Mouse (Mus musculus): ENCODE data around the gene Gm20441. TPM values are rescaled to one million over a fixed set of nuclear protein-coding genes. Genes with fewer than 3 reads are reported as not detected.

Gene Gm20441
- not detected in 2 replicates for polyA plus RNA-seq (2015; fragmentation: Nextera tagmentation; extraction: Ambion mirVana)

DNA sequence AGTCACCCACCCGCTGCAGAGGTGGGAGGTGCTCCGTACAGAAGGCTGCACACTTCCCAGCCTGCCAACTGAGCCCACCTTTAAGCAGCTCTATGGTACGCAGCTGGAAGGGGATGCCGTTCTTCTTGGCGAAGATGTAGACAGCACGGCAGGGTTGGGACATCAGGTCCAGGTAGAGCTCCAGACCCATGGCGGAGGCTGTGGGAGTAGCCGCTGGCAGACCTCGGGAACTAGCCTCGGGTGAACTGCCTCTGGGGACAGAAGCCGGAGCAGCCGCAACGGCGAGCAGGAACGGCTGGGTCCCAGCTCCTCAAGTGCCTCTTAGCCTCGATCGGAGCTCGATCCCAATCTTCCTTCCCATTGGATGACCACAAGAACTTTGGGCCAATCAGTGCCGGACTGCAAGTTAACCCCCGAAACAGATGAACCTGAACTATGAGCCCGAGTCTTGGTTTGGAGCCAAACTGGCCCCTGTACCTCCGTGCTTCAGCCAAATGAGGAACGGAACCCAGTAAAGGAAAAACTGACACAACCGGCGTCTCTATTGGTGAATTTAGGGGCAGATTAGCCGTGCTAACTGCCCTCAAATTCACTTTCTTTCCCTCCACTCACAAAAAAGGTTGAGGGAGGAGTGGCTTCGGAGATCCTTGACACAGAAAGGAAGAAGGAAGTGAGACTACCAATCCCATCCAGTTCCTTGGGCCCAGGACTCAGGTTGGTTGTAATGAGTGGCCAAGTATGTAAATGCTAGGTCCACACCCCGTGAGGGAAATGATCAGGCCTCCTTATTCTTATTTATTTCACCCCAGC is at the start of gene Gm20441, which contains the start of gene Gstt3:
Gm20441 (minus strand) TSS at position 186 of the 810 bp plus-strand sequence.
Gstt3 (minus strand) TSS at position 646 of the 810 bp plus-strand sequence.
- Histone ChIP-seq H3K27ac (replicated peaks) (no peak within 1 kb of the TSS), H3K36me3 (no peaks in the 10 kb centered on the region), H3K9me3 (0 out of 2 replicates have a peak, but pooled peaks cover 3% of the 10 kb centered on the region), H3K27me3 (peaks cover 22% of the 10 kb centered on the region), H3K4me2 (replicated peaks) (peak within 1 kb of the TSS; percentile 48), H3K9ac (replicated peaks) (0 out of 2 replicates have a peak within 1 kb of the TSS, but pooled peaks have one; percentile 29), H3K4me1 (peaks cover 9% of the 10 kb centered on the region), H3K4me3 (peak within 1 kb of the TSS; percentile 30)
- 2% methylated on average over 28 of the region's 28 CpGs for WGBS
- no peak for ATAC-seq (replicated peaks)

DNA sequence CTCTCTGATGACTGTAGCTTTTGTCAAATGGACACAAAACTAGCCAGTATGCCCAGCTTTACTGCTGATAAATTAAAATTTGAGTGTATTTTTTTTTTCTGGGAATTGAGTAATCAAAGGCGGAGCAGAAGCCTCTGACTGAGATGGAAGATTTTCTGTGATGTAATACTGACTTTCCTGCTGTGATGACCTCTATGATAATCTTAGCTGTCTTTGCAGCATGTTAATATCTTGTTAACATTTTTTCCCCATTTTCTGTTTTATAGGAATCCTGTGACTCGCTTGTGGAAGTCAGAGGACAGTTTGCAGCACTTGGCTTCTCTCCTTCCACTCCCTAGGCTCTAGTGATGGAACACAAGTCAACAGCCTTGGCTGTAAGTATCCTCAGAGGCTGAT is 49.5 kb upstream of the Gm20441 start:
- peaks cover 26% of the 10 kb centered on the region for H3K4me1 ChIP-seq
- H3K4me2 ChIP-seq (replicated peaks), result no peak overlapping the region
- H3K36me3 ChIP-seq, result no peaks in the 10 kb centered on the region
- no peak for ATAC-seq (replicated peaks)
- no peaks in the 10 kb centered on the region for H3K9me3 ChIP-seq
- H3K27ac ChIP-seq (replicated peaks), result no peak overlapping the region
- WGBS, result 87% methylated on average over 2 of the region's 2 CpGs
- peaks cover 20% of the 10 kb centered on the region for H3K27me3 ChIP-seq
- H3K9ac ChIP-seq (replicated peaks), result no peak overlapping the region
- no peak overlapping the region for H3K4me3 ChIP-seq

DNA sequence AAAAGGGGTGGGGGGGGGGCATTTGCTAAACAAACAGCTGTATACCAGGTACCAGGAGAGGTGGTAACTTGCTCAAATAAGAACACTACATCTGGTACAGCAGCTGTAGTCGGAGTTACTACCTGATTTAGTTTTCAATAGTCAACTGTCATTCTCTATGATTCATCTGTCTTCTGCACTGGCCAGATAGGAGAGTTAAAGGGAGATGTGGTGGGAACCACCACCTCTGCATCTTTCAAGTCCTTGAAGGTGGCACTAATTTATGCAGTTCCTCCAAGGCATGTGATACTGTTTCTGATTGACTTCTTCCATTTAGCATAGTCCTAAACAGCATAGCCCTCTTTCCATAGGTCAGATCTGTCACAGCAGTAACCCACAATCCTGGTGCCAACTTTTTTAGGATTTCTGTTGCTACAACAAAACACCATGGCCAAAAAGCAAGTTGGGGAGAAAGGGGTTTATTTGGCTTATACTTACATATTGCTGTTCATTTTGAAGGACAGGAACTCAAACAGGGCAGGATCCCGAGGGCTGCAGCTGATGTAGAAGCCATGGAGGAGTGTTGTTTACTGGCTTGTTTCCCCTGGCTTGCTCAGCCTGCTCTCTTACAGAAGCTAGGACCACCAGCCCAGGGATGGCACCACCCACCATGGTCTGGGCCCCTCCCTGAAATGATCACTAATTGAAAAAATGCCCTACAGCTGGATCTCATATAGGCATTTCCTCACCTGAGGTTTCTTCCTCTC is 48.9 kb upstream of the Gm20441 start:
- 92% methylated on average over 2 of the region's 2 CpGs for WGBS

DNA sequence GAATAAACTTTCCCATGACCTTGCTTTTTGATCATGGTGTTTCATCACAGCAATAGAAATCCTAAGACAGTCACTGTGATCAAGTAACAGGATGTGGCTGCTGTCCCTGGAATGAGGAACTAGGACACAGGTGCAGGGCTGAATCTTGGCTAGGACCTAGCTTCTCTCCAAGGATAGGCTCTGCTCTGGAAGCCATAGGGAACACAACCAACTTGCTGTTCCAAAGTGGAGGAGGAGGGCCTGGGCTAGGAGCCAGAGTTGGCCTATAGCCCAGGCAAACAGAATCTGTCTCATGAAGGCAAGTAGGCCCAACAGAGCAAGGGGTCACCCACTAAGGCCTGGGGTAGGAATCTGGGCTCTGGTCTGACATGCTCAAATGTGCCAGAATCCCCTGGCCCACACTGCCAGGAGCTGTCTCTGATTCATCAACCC is 47.8 kb upstream of the Gm20441 start:
- no peaks in the 10 kb centered on the region for H3K36me3 ChIP-seq
- ATAC-seq (replicated peaks), result peak; percentile 78
- H3K4me1 ChIP-seq, result peaks cover 11% of the 10 kb centered on the region; the same call in 1 of the 2 replicates
- no peaks in the 10 kb centered on the region for H3K9me3 ChIP-seq
- no peak overlapping the region for H3K27ac ChIP-seq (replicated peaks)
- no peak overlapping the region for H3K4me3 ChIP-seq
- no peak overlapping the region for H3K4me2 ChIP-seq (replicated peaks)
- H3K9ac ChIP-seq (replicated peaks), result no peak overlapping the region
- peaks cover 8% of the 10 kb centered on the region; the same call in 1 of the 2 replicates for H3K27me3 ChIP-seq

More for the DNA sequence above, 48.9 kb upstream of the Gm20441 start:
- Histone ChIP-seq H3K27ac (replicated peaks) (no peak overlapping the region), H3K9ac (replicated peaks) (no peak overlapping the region), H3K4me1 (peaks cover 23% of the 10 kb centered on the region), H3K36me3 (no peaks in the 10 kb centered on the region), H3K27me3 (peaks cover 20% of the 10 kb centered on the region), H3K9me3 (no peaks in the 10 kb centered on the region), H3K4me3 (no peak overlapping the region), H3K4me2 (replicated peaks) (no peak overlapping the region)
- no peak for ATAC-seq (replicated peaks)

DNA sequence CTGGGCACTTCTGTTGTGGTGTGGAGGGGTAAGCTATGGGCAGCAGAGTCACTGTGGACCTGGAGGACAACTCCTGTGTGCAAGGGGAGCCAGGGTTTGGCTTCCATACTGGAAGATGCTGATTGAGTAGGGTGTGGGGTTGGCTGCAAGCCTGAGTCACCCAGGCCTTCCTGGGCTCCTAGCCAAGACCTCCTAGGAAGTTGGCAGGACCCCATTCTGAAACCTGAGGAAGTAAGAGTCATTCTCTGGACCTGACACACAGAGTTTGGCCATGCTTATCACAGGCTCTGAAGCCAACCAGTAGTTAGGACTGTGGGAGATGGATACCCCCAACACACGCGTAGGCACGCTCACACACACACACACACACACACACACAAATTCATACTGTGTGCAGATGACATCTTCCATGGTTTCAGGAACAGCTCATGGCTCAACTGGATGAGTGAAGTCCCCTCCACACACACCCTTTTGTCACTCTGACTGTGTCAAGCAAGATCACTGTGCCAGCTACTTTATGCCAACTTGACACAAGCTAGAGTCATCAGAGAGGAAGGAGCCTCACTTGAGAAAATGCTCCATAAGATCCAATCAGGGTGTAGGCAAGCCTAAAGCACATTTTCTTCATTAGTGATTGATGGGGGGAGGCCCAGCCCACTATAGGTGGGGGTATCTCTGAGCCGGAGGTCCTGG is 47.1 kb upstream of the Gm20441 start:
- Histone ChIP-seq H3K9me3 (no peaks in the 10 kb centered on the region), H3K36me3 (no peaks in the 10 kb centered on the region), H3K9ac (replicated peaks) (no peak overlapping the region), H3K4me2 (replicated peaks) (no peak overlapping the region), H3K4me3 (no peak overlapping the region), H3K4me1 (peaks cover 10% of the 10 kb centered on the region; the same call in 1 of the 2 replicates), H3K27ac (replicated peaks) (no peak overlapping the region), H3K27me3 (0 out of 2 replicates have a peak, but pooled peaks cover 3% of the 10 kb centered on the region)
- ATAC-seq (replicated peaks), result 0 out of 2 replicates have a peak, but pooled peaks have one; percentile 35
- WGBS, result 85% methylated on average over 4 of the region's 4 CpGs

DNA sequence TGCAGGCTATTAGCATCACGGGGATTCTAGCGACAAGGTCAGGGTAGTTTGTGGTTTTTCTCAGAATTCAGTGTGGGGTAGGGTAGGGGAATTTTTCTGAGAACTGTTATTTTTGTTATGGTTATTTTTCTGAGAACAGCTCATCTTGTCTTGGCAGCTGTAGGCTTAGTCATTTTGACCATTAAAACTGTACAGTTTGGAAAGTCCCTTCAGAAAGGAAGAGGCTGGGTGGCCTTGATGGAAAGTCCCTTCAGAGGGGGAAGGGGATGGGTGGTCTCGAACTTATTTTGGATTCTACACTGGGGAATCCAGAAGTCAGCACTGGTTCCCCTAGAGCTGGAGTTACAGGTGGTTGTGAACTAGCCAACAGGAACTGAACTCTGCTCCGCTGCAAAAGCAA is 43.8 kb upstream of the Gm20441 start:
- 85% methylated on average over 4 of the region's 4 CpGs for WGBS
- no peak overlapping the region for H3K27ac ChIP-seq (replicated peaks)
- no peak overlapping the region for H3K4me2 ChIP-seq (replicated peaks)
- H3K4me1 ChIP-seq, result peaks cover 10% of the 10 kb centered on the region; the same call in 1 of the 2 replicates
- no peak overlapping the region for H3K4me3 ChIP-seq
- H3K36me3 ChIP-seq, result no peaks in the 10 kb centered on the region
- no peak for ATAC-seq (replicated peaks)
- no peak overlapping the region for H3K9ac ChIP-seq (replicated peaks)
- H3K27me3 ChIP-seq, result no peaks in the 10 kb centered on the region
- H3K9me3 ChIP-seq, result no peaks in the 10 kb centered on the region

DNA sequence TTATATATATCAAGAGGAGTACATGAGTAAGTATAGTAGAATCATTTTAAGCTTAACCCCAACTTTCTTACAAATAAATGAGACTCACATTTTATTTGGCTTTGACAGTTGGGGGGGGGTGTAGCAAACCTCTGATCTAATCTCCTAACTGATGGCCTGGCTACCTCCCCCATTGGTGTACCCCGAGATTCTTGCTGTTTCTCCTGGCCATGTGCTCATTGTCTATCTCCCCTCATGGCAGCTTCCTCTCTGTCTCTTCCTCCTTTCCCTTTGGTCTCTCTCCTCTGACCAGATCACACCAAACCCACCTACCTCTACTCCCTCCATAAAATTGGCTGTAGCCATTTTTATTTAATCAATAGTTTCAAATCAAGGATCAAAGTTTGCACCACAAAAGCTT is 43.0 kb upstream of the Gm20441 start:
- Histone ChIP-seq H3K36me3 (no peaks in the 10 kb centered on the region), H3K4me3 (no peak overlapping the region), H3K4me1 (peaks cover 10% of the 10 kb centered on the region; the same call in 1 of the 2 replicates), H3K9ac (replicated peaks) (no peak overlapping the region), H3K27ac (replicated peaks) (no peak overlapping the region), H3K9me3 (no peaks in the 10 kb centered on the region), H3K4me2 (replicated peaks) (no peak overlapping the region), H3K27me3 (no peaks in the 10 kb centered on the region)
- WGBS, result 80% methylated on average over 1 of the region's 1 CpGs
- no peak for ATAC-seq (replicated peaks)

DNA sequence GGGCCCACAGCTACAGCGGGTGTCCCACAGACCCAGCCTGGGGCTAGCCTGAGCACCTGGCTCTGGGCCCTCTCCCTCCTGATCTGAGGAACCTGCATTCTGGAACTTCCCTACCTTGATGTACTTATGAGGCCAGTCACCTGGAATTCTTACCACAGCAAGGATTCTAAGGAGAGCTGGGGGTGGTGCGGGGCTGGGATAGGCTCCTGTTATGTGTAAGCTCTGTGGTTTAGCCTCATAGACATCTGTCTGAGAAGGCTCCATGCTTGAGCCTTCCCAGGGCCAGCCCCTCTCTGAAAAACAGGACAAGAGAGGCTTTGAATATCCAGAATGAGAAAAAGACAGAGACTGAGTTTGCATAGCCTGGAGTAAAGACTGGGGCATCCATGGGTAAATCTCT is 41.7 kb upstream of the Gm20441 start, which contains the start of gene Gstt4:
Gstt4 (minus strand) TSS at position 101 of the 400 bp plus-strand sequence.
- Histone ChIP-seq H3K9me3 (no peaks in the 10 kb centered on the region), H3K36me3 (no peaks in the 10 kb centered on the region), H3K4me1 (0 out of 2 replicates have a peak, but pooled peaks cover 2% of the 10 kb centered on the region), H3K27ac (replicated peaks) (no peak within 1 kb of the TSS), H3K4me2 (replicated peaks) (no peak within 1 kb of the TSS), H3K27me3 (no peaks in the 10 kb centered on the region), H3K9ac (replicated peaks) (no peak within 1 kb of the TSS), H3K4me3 (no peak within 1 kb of the TSS)
- no peak for ATAC-seq (replicated peaks)
- WGBS, result 95% methylated on average over 2 of the region's 2 CpGs

DNA sequence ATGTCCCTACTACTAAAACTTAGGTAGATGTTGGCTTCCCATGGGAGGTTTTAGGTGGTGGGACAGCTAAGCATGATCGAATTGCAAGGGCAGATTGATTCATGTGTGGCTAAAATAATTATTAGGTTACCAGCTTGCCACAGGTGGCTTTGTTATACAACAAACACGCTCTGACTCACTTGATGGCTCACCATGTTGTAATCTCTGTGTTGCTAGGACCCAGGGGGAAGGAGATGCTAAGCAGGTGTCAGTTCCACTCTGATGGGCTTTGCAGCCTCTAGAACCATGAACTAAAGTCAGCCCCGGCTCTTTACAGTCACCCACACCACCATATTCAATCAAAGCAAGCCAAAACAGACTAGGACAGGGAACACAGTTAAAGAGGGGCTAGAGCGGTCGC is 39.1 kb upstream of the Gm20441 start:
- WGBS, result 90% methylated on average over 5 of the region's 5 CpGs
- no peak for ATAC-seq (replicated peaks)
- H3K36me3 ChIP-seq, result no peaks in the 10 kb centered on the region

DNA sequence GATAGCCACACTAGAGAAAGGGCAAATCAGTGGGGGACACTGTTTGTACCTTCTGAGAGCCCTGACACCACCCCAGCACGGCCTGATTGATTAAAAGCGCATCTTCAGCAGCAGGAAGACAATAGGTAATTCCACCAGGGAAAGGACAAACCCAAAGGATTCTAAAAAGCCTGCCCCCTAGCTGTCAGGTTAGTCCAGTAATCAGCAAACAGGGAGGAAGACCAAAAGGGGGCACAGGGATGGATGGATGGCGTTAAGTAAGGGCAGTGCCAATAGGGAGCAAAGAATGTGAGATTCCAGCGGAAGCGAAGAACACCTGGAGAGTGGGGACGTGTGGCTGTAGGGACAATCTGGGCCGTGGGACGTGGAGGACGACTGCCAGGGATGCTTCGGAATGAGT is 37.9 kb upstream of the Gm20441 start:
- no peaks in the 10 kb centered on the region for H3K36me3 ChIP-seq
- H3K4me2 ChIP-seq (replicated peaks), result no peak overlapping the region
- H3K4me1 ChIP-seq, result no peaks in the 10 kb centered on the region
- H3K4me3 ChIP-seq, result no peak overlapping the region
- 69% methylated on average over 10 of the region's 10 CpGs for WGBS
- no peak overlapping the region for H3K9ac ChIP-seq (replicated peaks)
- no peaks in the 10 kb centered on the region for H3K9me3 ChIP-seq
- no peak for ATAC-seq (replicated peaks)
- H3K27me3 ChIP-seq, result no peaks in the 10 kb centered on the region
- H3K27ac ChIP-seq (replicated peaks), result no peak overlapping the region

More for the DNA sequence above, 39.1 kb upstream of the Gm20441 start:
- no peaks in the 10 kb centered on the region for H3K9me3 ChIP-seq
- H3K4me3 ChIP-seq, result no peak overlapping the region
- no peak overlapping the region for H3K27ac ChIP-seq (replicated peaks)
- H3K27me3 ChIP-seq, result no peaks in the 10 kb centered on the region
- no peak overlapping the region for H3K9ac ChIP-seq (replicated peaks)
- no peaks in the 10 kb centered on the region for H3K4me1 ChIP-seq
- no peak overlapping the region for H3K4me2 ChIP-seq (replicated peaks)

DNA sequence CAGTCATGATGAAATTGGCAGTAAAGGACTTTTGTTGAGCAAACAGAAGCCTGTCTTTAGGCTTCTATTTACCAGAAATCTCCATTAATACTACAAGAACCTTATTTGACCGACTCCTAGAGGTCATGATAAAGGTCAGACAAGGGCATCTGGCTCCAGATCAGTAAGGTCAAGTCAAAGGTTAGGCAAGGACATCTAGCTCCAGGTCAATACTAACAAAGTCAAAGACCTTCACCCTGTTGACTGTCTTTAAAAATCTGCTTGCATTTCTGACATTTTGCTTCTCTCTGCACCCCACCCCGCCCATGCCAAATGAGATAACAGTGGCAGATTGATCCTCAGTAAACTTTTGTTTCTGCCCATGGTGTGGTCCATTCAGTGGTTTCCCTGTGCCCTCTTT is 23.5 kb upstream of the Gm20441 start:
- 79% methylated on average over 2 of the region's 2 CpGs for WGBS
- Histone ChIP-seq H3K4me1 (no peaks in the 10 kb centered on the region), H3K9ac (replicated peaks) (no peak overlapping the region), H3K4me2 (replicated peaks) (no peak overlapping the region), H3K4me3 (no peak overlapping the region), H3K27ac (replicated peaks) (no peak overlapping the region), H3K36me3 (no peaks in the 10 kb centered on the region), H3K27me3 (no peaks in the 10 kb centered on the region), H3K9me3 (no peaks in the 10 kb centered on the region)
- ATAC-seq (replicated peaks), result no peak

Data from forebrain, embryonic 15.5 days (tissue).